Mouse (Mus musculus) heart, postnatal 0 days (tissue): Measurements from ENCODE around the gene Mycbp.

Experiments
- CTCF ChIP-seq: IDR thresholded peaks from 2 replicates; pipeline ENCODE4 v1.5.1; 2016; ENCODE audit warnings: antibody characterized with exemption, control low read depth, low read depth
- EP300 ChIP-seq: IDR thresholded peaks from 2 replicates; pipeline ENCODE4 v1.6.1; 2016; ENCODE audit warnings: antibody characterized with exemption, low read depth

DNA sequence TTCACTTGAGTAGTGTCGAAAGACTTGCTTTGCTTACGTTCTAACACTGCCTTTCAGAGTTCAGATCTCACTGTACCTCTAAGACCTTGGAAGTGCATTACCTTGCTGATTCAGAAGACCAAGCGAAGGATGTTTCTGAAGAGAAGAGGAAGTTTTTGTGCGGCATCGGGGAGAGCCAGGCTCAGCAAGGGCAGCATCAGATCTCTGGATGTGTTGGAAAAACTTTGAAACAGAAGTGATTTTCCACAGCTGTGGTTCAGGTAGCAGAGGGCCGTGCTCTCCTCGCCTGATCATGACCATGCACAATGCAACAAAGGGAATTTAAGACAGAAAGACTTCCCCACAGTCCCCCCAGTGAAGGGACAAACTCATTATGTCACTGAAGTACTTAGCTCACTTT is 31.4 kb downstream of the Mycbp start:
- no peak for TF ChIP-seq EP300
- TF ChIP-seq CTCF: no peak
